In genomic region chr13:58232611-58233010, GRCm38 (mm10) we compare ENCODE assay signal across 9 mouse cellular contexts. TPM values are rescaled to one million over a fixed set of nuclear protein-coding genes. Genes with fewer than 3 reads are reported as not detected.
DNase-seq lines count a peak whose midpoint lies in the region; ATAC-seq and TF ChIP-seq lines count a peak whose summit lies in the region.
"Had no signal": no experiment of that assay in that cellular context is flagged by ENCODE, and none has a peak within 500 bp of the region (broad histone marks: within the 10 kb centered on the region; RNA-seq: fewer than 3 reads in every experiment).

No protein-coding gene starts in this region.

- WGBS in hindbrain, embryonic 10.5 days = 53% methylated on average over 5 of the region's 5 CpGs
- WGBS in hindbrain, embryonic 13.5 days = 59% methylated on average over 5 of the region's 5 CpGs

- no peak overlapping the region for H3ac ChIP-seq in C2C12 (ENCODE audit: control insufficient read depth, insufficient read length, low read depth)

- no peak overlapping the region for H3K4me2 ChIP-seq in hindbrain, embryonic 13.5 days
- H3K4me2 ChIP-seq: neural tube, embryonic 13.5 days had no signal

- TF ChIP-seq CTCF in C2C12 (IDR thresholded peaks at IDR 0.05; ENCODE audit: control insufficient read depth, insufficient read depth, insufficient read length) = peak; percentile 23

- H3K79me3 ChIP-seq in C2C12 (ENCODE audit: low read depth) = no peaks in the 10 kb centered on the region

- DNase-seq in hindbrain, embryonic 10.5 days (ENCODE audit: low spot score) = peak; percentile 25
- peak; percentile 64 to 68 for DNase-seq in adrenal gland, postnatal 36 days
- peak; percentile 20 for DNase-seq in fibroblast of lung, adult 2 months (ENCODE audit: low read depth)
- peak; percentile 62 for DNase-seq in kidney, postnatal 14 days
- peak; percentile 35 for DNase-seq in urinary bladder, adult 2 months (ENCODE audit: low spot score)

- H3K4me3 ChIP-seq in hindbrain, embryonic 10.5 days = no peak overlapping the region
- no peak overlapping the region for H3K4me3 ChIP-seq in hindbrain, embryonic 13.5 days
- H3K4me3 ChIP-seq in C2C12 (ENCODE audit: insufficient read depth, poor library complexity, severe bottlenecking) = no peak overlapping the region
- H3K4me3 ChIP-seq: neural tube, embryonic 13.5 days had no signal

- no peaks in the 10 kb centered on the region for H3K4me1 ChIP-seq in hindbrain, embryonic 10.5 days (replicated peaks)
- no peaks in the 10 kb centered on the region for H3K4me1 ChIP-seq in hindbrain, embryonic 13.5 days (replicated peaks)
- H3K4me1 ChIP-seq: neural tube, embryonic 13.5 days had no signal

- H3K79me2 ChIP-seq in C2C12 (ENCODE audit: control insufficient read depth, insufficient read depth) = no peaks in the 10 kb centered on the region

- H3K9ac ChIP-seq in hindbrain, embryonic 13.5 days = no peak overlapping the region
- H3K9ac ChIP-seq: neural tube, embryonic 13.5 days had no signal

- no peak overlapping the region for H3K27ac ChIP-seq in hindbrain, embryonic 10.5 days
- no peak overlapping the region for H3K27ac ChIP-seq in hindbrain, embryonic 13.5 days
- H3K27ac ChIP-seq: neural tube, embryonic 13.5 days had no signal

- H3K27me3 ChIP-seq in hindbrain, embryonic 10.5 days (ENCODE audit: insufficient read depth, poor library complexity, severe bottlenecking) = no peaks in the 10 kb centered on the region
- H3K27me3 ChIP-seq in hindbrain, embryonic 13.5 days = no peaks in the 10 kb centered on the region
- no peaks in the 10 kb centered on the region for H3K27me3 ChIP-seq in C2C12 (ENCODE audit: control insufficient read depth, insufficient read depth, insufficient read length)
- H3K27me3 ChIP-seq: neural tube, embryonic 13.5 days had no signal

- H3K9me3 ChIP-seq in hindbrain, embryonic 10.5 days = no peaks in the 10 kb centered on the region
- H3K9me3 ChIP-seq in hindbrain, embryonic 13.5 days = no peaks in the 10 kb centered on the region
- H3K9me3 ChIP-seq: neural tube, embryonic 13.5 days had no signal

- H3K36me3 ChIP-seq in hindbrain, embryonic 10.5 days = peaks cover 36% of the 10 kb centered on the region
- peaks cover 13% of the 10 kb centered on the region; the same call in 1 of the 2 replicates for H3K36me3 ChIP-seq in hindbrain, embryonic 13.5 days
- no peaks in the 10 kb centered on the region for H3K36me3 ChIP-seq in C2C12 (ENCODE audit: control insufficient read depth, insufficient read depth)
- H3K36me3 ChIP-seq: neural tube, embryonic 13.5 days had no signal

- ATAC-seq in hindbrain, embryonic 13.5 days (ENCODE audit: low FRiP score) = no peak
- ATAC-seq in megakaryocyte-erythroid progenitor cell, adult 5-6 weeks (replicated peaks; ENCODE audit: low FRiP score, low TSS enrichment, poor library complexity, severe bottlenecking) = peak; percentile 71

TF ChIP-seq in C2C12, 6 proteins besides CTCF, POLR2A, EP300 and RAD21:
- TF ChIP-seq FOSL1 (IDR thresholded peaks at IDR 0.05; ENCODE audit: insufficient read depth, low read length, poor library complexity, severe bottlenecking) = no peak
- TF ChIP-seq MYOD1 (IDR thresholded peaks at IDR 0.05; ENCODE audit: control insufficient read depth, insufficient read length, low read depth) = no peak
- no peak for TF ChIP-seq MYOG (IDR thresholded peaks at IDR 0.05; ENCODE audit: control insufficient read depth, extremely low read depth, insufficient read length)
- no peak for TF ChIP-seq MAX (IDR thresholded peaks at IDR 0.05)
- no peak for TF ChIP-seq USF1 (IDR thresholded peaks at IDR 0.05; ENCODE audit: low read depth)
- no peak for TF ChIP-seq CEBPB (IDR thresholded peaks at IDR 0.05; ENCODE audit: low read depth)

RNA-seq across cellular contexts. Expression of gene Ubqln1, which starts 17.2 kb away (rescaled TPM):
- 134 and 142 TPM in 2 replicates for polyA plus RNA-seq in hindbrain, embryonic 10.5 days (2016; fragmentation: Nextera tagmentation; extraction: Ambion mirVana)
- 125 and 126 TPM in 2 replicates for polyA plus RNA-seq in hindbrain, embryonic 13.5 days (2015; fragmentation: Nextera tagmentation; extraction: Ambion mirVana)
- 60.0 TPM for polyA plus RNA-seq in C2C12 (2012; fragmentation: generic; extraction: Trizol)
- total RNA-seq in adrenal gland, postnatal 36 days (2021) = 100 to 1,000 TPM; 123 to 141 TPM
- total RNA-seq in megakaryocyte-erythroid progenitor cell, adult 5-6 weeks (2014; fragmentation: Nextera tagmentation) = 72.5 and 79.4 TPM in 2 replicates
- 76.5 and 87.6 TPM in 2 replicates for total RNA-seq in megakaryocyte-erythroid progenitor cell, adult 5-6 weeks (2017)
- 52.2 and 56.8 TPM in 2 replicates for polyA plus RNA-seq in urinary bladder, adult 2 months (2012; rRNA removed)

RNA-seq across cellular contexts. Expression of gene Gkap1, which starts 42.9 kb away (rescaled TPM):
- polyA plus RNA-seq in hindbrain, embryonic 10.5 days (2016; fragmentation: Nextera tagmentation; extraction: Ambion mirVana) = 23.2 and 23.6 TPM in 2 replicates
- polyA plus RNA-seq in hindbrain, embryonic 13.5 days (2015; fragmentation: Nextera tagmentation; extraction: Ambion mirVana) = 28.4 and 31.0 TPM in 2 replicates
- polyA plus RNA-seq in C2C12 (2012; fragmentation: generic; extraction: Trizol) = 12.2 TPM
- 10 to 100 TPM; 42.6 to 91.2 TPM for total RNA-seq in adrenal gland, postnatal 36 days (2021)
- total RNA-seq in megakaryocyte-erythroid progenitor cell, adult 5-6 weeks (2014; fragmentation: Nextera tagmentation) = 13.4 and 20.4 TPM in 2 replicates
- total RNA-seq in megakaryocyte-erythroid progenitor cell, adult 5-6 weeks (2017) = 27.6 and 33.6 TPM in 2 replicates
- polyA plus RNA-seq in urinary bladder, adult 2 months (2012; rRNA removed) = 27.6 and 29.1 TPM in 2 replicates
